Mouse (Mus musculus): ENCODE measurements around the gene Nxt2. TPM values are rescaled to one million over a fixed set of nuclear protein-coding genes. Genes with fewer than 3 reads are reported as not detected.

Nxt2 gene
- 12.5 and 14.6 TPM in 2 replicates for polyA plus RNA-seq (2015; fragmentation: Nextera tagmentation; extraction: Ambion mirVana)

DNA sequence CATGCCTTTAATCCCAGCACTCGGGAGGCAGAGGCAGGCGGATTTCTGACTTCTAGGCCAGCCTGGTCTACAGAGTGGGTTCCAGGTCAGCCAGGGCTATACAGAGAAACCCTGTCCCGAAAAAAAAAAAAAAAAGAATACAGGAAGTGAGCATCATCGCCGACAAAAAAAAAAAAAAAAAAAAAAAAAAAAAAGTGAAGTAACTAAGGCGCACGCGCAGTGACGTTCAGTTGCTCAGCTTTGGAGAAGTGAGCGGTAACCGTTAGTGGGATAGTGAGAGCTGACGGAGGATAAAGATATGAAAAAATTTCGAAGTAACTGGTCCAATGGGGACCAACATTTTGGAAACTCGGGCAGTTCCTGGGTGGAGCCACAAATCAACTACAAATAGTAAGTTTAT, at the start of gene Nxt2:
TSS of gene Nxt2 (plus strand) at position 229 of the 400 bp plus-strand sequence.
- H3K27me3 ChIP-seq: 0 out of 2 replicates have a peak, but pooled peaks cover 2% of the 10 kb centered on the region
- H3K9me3 ChIP-seq: no peaks in the 10 kb centered on the region
- H3K4me1 ChIP-seq (replicated peaks): no peaks in the 10 kb centered on the region
- no peak for ATAC-seq
- H3K4me2 ChIP-seq (replicated peaks): peak within 1 kb of the TSS; percentile 48
- H3K36me3 ChIP-seq: no peaks in the 10 kb centered on the region
- no peak within 1 kb of the TSS for H3K27ac ChIP-seq
- WGBS: 91% methylated on average over 14 of the region's 14 CpGs
- peak within 1 kb of the TSS; percentile 53 for H3K4me3 ChIP-seq (replicated peaks)
- no peak within 1 kb of the TSS for H3K9ac ChIP-seq (replicated peaks)

DNA sequence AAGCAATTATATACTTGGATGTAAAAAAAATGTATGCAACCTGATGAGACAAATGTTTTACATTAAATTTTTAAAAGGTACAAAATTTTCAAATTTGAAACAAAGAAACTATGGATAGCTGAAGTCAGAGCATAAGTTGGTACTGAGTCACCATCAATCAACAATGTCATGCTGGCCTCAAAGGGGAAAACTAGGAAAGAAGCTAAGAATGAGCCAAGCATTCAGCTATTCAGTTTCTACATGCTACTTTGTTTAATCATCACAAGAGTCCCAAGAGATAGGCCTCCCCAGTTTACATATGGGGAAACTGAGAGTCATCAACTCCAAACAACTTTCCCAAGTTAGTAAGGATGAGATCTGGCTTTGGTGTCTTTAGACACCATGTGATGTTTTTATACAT, 49.6 kb upstream of the Nxt2 start:
- H3K4me3 ChIP-seq (replicated peaks): no peak overlapping the region
- no peak for ATAC-seq
- H3K9me3 ChIP-seq: no peaks in the 10 kb centered on the region
- H3K27ac ChIP-seq: no peak overlapping the region
- H3K4me1 ChIP-seq (replicated peaks): no peaks in the 10 kb centered on the region
- no peak overlapping the region for H3K9ac ChIP-seq (replicated peaks)
- peaks cover 27% of the 10 kb centered on the region for H3K27me3 ChIP-seq
- no peaks in the 10 kb centered on the region for H3K36me3 ChIP-seq
- no peak overlapping the region for H3K4me2 ChIP-seq (replicated peaks)

GRCm38 (mm10) chrX:142182026-142182425, 44.5 kb upstream of the Nxt2 start:
- no peaks in the 10 kb centered on the region for H3K9me3 ChIP-seq
- no peaks in the 10 kb centered on the region for H3K4me1 ChIP-seq (replicated peaks)
- no peak overlapping the region for H3K27ac ChIP-seq
- WGBS: 91% methylated on average over 2 of the region's 2 CpGs
- H3K4me2 ChIP-seq (replicated peaks): no peak overlapping the region
- no peak overlapping the region for H3K9ac ChIP-seq (replicated peaks)
- H3K36me3 ChIP-seq: no peaks in the 10 kb centered on the region
- H3K4me3 ChIP-seq (replicated peaks): no peak overlapping the region
- peaks cover 25% of the 10 kb centered on the region; the same call in 1 of the 2 replicates for H3K27me3 ChIP-seq
- no peak for ATAC-seq

DNA sequence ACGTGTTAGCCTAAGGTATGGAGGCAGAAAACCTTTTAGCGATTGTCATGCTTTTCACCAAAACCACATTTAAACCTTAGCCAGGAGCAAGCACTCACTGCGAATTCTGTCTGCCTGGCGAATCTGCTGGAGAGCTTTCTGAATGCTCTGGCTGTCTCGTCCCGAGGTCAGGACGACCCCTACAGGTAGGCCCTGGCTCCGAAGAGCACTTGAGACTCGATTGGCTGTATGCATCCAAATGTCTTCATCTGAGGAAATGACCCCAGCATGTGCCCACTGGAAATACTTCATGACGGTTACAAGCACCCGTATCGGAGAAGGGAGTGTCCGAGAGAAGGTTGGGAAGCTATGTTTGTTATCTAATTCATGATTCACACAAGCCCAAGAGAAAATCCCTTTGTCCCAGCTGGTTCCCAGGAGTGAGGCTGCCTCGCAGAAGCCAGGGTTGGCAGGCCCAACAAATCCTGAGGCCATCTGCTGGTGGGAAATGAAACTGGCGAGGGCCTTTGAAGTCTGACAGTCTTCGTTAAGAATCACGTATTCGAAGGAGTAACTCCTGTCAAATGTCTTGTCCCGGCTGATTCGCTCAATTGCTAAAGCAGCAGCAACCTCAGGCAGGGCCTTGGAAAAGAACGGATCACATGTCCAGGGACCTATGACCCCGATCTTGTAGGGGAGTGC, 37.4 kb upstream of the Nxt2 start:
- H3K27me3 ChIP-seq: peaks cover 23% of the 10 kb centered on the region; the same call in 1 of the 2 replicates
- H3K4me3 ChIP-seq (replicated peaks): no peak overlapping the region
- no peaks in the 10 kb centered on the region for H3K4me1 ChIP-seq (replicated peaks)
- H3K9me3 ChIP-seq: no peaks in the 10 kb centered on the region
- H3K36me3 ChIP-seq: no peaks in the 10 kb centered on the region
- H3K27ac ChIP-seq: peak overlapping the region; percentile 47; the same call in 1 of the 2 replicates
- no peak overlapping the region for H3K9ac ChIP-seq (replicated peaks)
- ATAC-seq: peak; percentile 86
- peak overlapping the region; percentile 22 for H3K4me2 ChIP-seq (replicated peaks)
- WGBS: 38% methylated on average over 22 of the region's 22 CpGs

- Histone ChIP-seq H3K9me3 (no peaks in the 10 kb centered on the region), H3K4me3 (replicated peaks) (no peak overlapping the region), H3K27me3 (peaks cover 23% of the 10 kb centered on the region; the same call in 1 of the 2 replicates), H3K4me2 (replicated peaks) (no peak overlapping the region), H3K36me3 (no peaks in the 10 kb centered on the region), H3K27ac (no peak overlapping the region), H3K9ac (replicated peaks) (no peak overlapping the region), H3K4me1 (replicated peaks) (no peaks in the 10 kb centered on the region)
- ATAC-seq: no peak
- WGBS: 69% methylated on average over 2 of the region's 2 CpGs
Measured at GRCm38 (mm10) chrX:142190355-142190754, 36.2 kb upstream of the Nxt2 start.

DNA sequence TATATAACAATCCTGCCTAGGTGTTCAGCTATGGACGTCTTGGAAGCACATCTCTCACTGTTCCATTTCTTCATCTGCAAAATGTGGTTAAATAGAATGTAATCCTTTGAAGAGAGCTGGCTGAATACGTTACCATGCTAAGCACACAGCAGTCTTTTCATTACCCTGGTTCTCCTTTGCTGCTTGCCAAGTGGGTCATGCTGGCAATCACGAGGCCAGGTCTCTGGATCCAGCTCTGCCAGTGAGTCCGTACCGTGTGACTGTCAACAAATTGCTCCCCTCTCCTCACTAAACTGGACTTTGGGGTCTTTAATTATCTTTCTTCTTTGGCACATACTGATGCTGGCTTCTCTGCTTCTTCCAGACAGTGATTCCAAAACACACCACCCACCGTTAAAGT, 32.1 kb upstream of the Nxt2 start:
- ATAC-seq: no peak
- Histone ChIP-seq H3K4me3 (replicated peaks) (no peak overlapping the region), H3K9me3 (no peaks in the 10 kb centered on the region), H3K9ac (replicated peaks) (no peak overlapping the region), H3K27ac (no peak overlapping the region), H3K4me2 (replicated peaks) (no peak overlapping the region), H3K27me3 (peaks cover 26% of the 10 kb centered on the region), H3K4me1 (replicated peaks) (no peaks in the 10 kb centered on the region), H3K36me3 (no peaks in the 10 kb centered on the region)
- WGBS: 51% methylated on average over 6 of the region's 6 CpGs

DNA sequence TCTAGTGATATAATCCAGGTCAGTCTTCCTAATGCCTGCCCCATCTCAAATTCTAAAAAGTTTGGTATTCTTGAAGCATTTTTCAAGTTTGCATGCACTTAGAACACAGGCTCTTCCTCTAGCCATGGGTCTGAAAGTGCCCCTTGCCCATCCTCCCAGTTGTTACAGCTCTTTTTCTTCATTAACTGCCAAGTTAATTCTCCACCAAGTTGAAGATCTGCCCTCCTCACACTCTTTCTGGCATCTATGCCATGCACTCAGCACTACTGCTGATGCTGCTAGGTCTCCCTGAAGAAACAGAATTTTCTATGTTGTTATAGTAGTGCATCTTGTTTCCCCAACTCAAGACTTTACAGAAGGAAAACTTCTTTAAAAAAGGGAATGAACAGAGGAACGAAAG, 31.0 kb upstream of the Nxt2 start:
- ATAC-seq: no peak
- Histone ChIP-seq H3K27ac (no peak overlapping the region), H3K4me2 (replicated peaks) (no peak overlapping the region), H3K9me3 (no peaks in the 10 kb centered on the region), H3K9ac (replicated peaks) (no peak overlapping the region), H3K27me3 (peaks cover 22% of the 10 kb centered on the region), H3K4me1 (replicated peaks) (no peaks in the 10 kb centered on the region), H3K4me3 (replicated peaks) (no peak overlapping the region), H3K36me3 (no peaks in the 10 kb centered on the region)
- 74% methylated on average over 1 of the region's 1 CpGs for WGBS

- peaks cover 19% of the 10 kb centered on the region for H3K27me3 ChIP-seq
- WGBS: 31% methylated on average over 5 of the region's 5 CpGs
Measured at GRCm38 (mm10) chrX:142196831-142197230, 29.7 kb upstream of the Nxt2 start, which contains the start of gene Gucy2f. TSS of gene Gucy2f (minus strand) at chrX:142196931.

GRCm38 (mm10) chrX:142200295-142200694, 26.3 kb upstream of the Nxt2 start:
- Histone ChIP-seq H3K4me1 (replicated peaks) (no peaks in the 10 kb centered on the region), H3K27ac (no peak overlapping the region), H3K27me3 (peaks cover 14% of the 10 kb centered on the region), H3K4me2 (replicated peaks) (no peak overlapping the region), H3K4me3 (replicated peaks) (no peak overlapping the region), H3K9me3 (no peaks in the 10 kb centered on the region), H3K36me3 (no peaks in the 10 kb centered on the region), H3K9ac (replicated peaks) (no peak overlapping the region)
- ATAC-seq: 0 out of 2 replicates have a peak, but pooled peaks have one; percentile 37
- WGBS: 12% methylated on average over 3 of the region's 3 CpGs

More at GRCm38 (mm10) chrX:142196831-142197230, 29.7 kb upstream of the Nxt2 start, which contains the start of gene Gucy2f:
- Histone ChIP-seq H3K36me3 (no peaks in the 10 kb centered on the region), H3K4me2 (replicated peaks) (no peak within 1 kb of the TSS), H3K9ac (replicated peaks) (no peak within 1 kb of the TSS), H3K9me3 (no peaks in the 10 kb centered on the region), H3K4me1 (replicated peaks) (no peaks in the 10 kb centered on the region), H3K4me3 (replicated peaks) (no peak within 1 kb of the TSS), H3K27ac (no peak within 1 kb of the TSS)
- ATAC-seq: no peak

DNA sequence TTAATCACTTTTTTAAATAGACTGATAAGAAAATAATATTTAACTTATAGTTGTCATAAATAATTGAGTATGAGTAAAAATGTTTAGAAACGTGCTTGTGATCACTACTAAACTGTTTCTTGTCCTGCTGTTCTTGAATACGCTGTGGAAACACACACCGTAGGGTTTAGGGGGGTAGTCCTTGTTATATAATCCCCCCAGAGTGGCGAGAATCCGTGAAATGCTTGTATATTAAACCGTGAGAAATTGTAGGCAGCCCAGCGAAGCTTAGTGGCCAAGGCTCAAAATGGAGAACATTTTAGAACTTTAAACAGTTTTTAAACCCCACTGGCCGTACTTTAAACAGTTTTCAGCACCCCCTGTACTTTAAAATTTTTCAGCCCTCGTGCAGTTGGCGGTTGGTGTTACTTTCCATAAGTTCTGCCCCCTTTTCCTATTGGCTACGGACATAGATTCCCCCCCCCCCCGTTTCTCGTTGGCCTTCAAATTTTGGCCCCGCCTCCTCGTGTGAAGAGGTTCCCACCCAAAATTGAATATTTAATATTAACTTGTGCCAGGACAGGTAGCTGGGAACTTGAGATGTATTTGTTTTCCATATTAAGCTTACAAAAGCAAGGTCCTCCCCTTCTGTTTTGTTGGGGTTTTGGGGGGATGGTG, 956 bp downstream of the Nxt2 start:
- peak overlapping the region; percentile 53 for H3K4me3 ChIP-seq (replicated peaks)
- H3K4me2 ChIP-seq (replicated peaks): peak overlapping the region; percentile 48
- no peaks in the 10 kb centered on the region for H3K36me3 ChIP-seq
- peak; percentile 55 for ATAC-seq
- peak overlapping the region; percentile 84 for H3K27ac ChIP-seq
- no peak overlapping the region for H3K9ac ChIP-seq (replicated peaks)
- no peaks in the 10 kb centered on the region for H3K27me3 ChIP-seq
- 25% methylated on average over 15 of the region's 15 CpGs for WGBS
- no peaks in the 10 kb centered on the region for H3K4me1 ChIP-seq (replicated peaks)
- no peaks in the 10 kb centered on the region for H3K9me3 ChIP-seq

DNA sequence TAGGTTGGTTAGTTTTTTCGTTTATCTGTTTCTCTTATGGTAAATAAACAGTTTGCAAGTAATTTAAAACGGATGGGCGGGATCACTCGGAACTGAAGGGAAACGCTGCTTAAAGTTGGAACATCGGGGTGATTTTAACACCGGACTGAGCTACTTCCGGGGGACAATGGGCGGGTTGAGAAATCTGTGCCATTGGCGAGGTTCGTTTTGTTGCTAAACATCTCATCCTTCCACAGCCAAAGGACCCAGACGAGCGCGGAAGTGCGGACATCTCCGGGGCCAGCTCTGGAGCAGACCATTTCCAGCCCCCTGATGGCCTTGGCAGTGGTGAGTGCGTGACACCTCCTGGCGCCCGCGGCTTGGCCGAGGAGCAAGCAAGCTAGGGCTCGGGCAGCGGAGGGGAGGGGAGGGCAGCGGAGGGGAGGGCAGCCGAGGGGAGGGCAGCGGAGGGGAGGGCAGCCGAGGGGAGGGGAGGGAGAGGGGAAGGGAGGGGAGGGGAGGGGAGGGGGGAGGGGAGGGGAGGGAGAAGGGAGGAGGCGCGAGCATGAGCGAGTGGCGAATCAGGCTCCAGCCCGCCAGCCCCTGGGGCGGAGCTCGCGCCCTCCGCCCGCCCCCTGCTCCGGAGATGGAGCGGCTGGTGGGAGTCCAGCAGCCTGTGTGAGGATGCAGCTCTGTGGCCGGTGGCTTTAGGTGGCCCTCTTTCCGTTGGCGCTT, 1.6 kb downstream of the Nxt2 start:
- Histone ChIP-seq H3K9ac (replicated peaks) (peak overlapping the region; percentile 57), H3K4me3 (replicated peaks) (peak overlapping the region; percentile 53), H3K4me2 (replicated peaks) (peak overlapping the region; percentile 48), H3K9me3 (no peaks in the 10 kb centered on the region), H3K36me3 (no peaks in the 10 kb centered on the region), H3K27ac (peak overlapping the region; percentile 84), H3K4me1 (replicated peaks) (no peaks in the 10 kb centered on the region), H3K27me3 (no peaks in the 10 kb centered on the region)
- WGBS: 30% methylated on average over 35 of the region's 42 CpGs
- ATAC-seq: peak; percentile 99

DNA sequence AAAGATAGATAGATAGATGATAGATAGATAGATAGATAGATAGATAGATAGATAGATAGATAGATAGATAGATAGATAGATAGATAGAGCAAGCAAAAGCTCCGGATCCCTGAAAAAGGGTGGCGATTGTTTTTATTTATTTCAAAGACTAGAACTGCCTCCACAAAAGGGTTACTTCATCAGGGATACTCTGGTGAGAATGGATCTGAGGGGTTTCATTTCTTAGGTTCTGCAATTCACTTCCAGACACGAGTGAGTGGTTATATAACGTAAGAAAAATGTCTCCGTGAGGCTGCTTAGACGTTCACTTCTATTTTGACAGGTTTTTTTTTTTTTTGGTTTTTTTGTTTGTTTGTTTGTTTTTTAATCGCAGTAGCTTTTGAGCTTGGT, 2.2 kb downstream of the Nxt2 start:
- H3K9ac ChIP-seq (replicated peaks): peak overlapping the region; percentile 44
- no peaks in the 10 kb centered on the region for H3K9me3 ChIP-seq
- H3K4me1 ChIP-seq (replicated peaks): no peaks in the 10 kb centered on the region
- H3K27me3 ChIP-seq: no peaks in the 10 kb centered on the region
- no peak overlapping the region for H3K27ac ChIP-seq
- H3K36me3 ChIP-seq: no peaks in the 10 kb centered on the region
- 41% methylated on average over 7 of the region's 7 CpGs for WGBS
- ATAC-seq: no peak
- peak overlapping the region; percentile 48 for H3K4me2 ChIP-seq (replicated peaks)
- peak overlapping the region; percentile 53 for H3K4me3 ChIP-seq (replicated peaks)
